Mouse (Mus musculus): ENCODE data around the gene Tspear.
"Not testable (repeated sequence)": the region's sequence is repeated elsewhere in the genome, so short reads cannot be mapped to it uniquely, and the experiment has no call there.

- not testable (repeated sequence) for TF ChIP-seq TAL1 (IDR thresholded peaks at IDR 0.05; ENCODE audit: low read length); CTCF (IDR thresholded peaks at IDR 0.05 in 2 of 3, conservative IDR thresholded peaks at IDR 0.05 in 1 of 3; ENCODE audit: control insufficient read depth in 1 of 3, insufficient read depth in 1 of 3, low read depth in 2 of 3, low read length in 3 of 3, poor library complexity in 1 of 3, severe bottlenecking in 1 of 3); UBTF (IDR thresholded peaks at IDR 0.05; ENCODE audit: borderline replicate concordance, insufficient read depth, low read depth, low read length); BHLHE40 (IDR thresholded peaks at IDR 0.05; ENCODE audit: borderline replicate concordance, low read depth, low read length); EP300 (IDR thresholded peaks at IDR 0.05; ENCODE audit: low read depth in 1 of 2, low read length in 2 of 2); GATA1 (IDR thresholded peaks at IDR 0.05; ENCODE audit: low read depth, low read length)
Measured at GRCm38 (mm10) chr10:77750686-77751085, 64.3 kb downstream of the Tspear start.
